20 mouse cellular contexts compared by ENCODE assay signal in genomic region chr8:79993507-79993906, GRCm38 (mm10).
"Had no signal": no experiment of that assay in that cellular context is flagged by ENCODE, and none has a peak within 500 bp of the region (broad histone marks: within the 10 kb centered on the region; RNA-seq: fewer than 3 reads in every experiment).

No protein-coding gene starts in this region.

- H3K36me3 ChIP-seq: limb, embryonic 12.5 days; limb, embryonic 15.5 days; midbrain, embryonic 12.5 days; midbrain, embryonic 15.5 days; neural tube, embryonic 12.5 days; neural tube, embryonic 15.5 days; stomach, embryonic 15.5 days had no signal

- H3K4me2 ChIP-seq: limb, embryonic 12.5 days; limb, embryonic 15.5 days; liver, embryonic 11.5 days; midbrain, embryonic 12.5 days; midbrain, embryonic 15.5 days; neural tube, embryonic 12.5 days; neural tube, embryonic 15.5 days; stomach, embryonic 15.5 days had no signal

- ATAC-seq: intestine, postnatal 0 days; liver, postnatal 0 days; midbrain, embryonic 15.5 days had no signal

- H3K27me3 ChIP-seq: limb, embryonic 12.5 days; limb, embryonic 15.5 days; midbrain, embryonic 12.5 days; midbrain, embryonic 15.5 days; neural tube, embryonic 12.5 days; neural tube, embryonic 15.5 days; stomach, embryonic 15.5 days had no signal

- H3K9me3 ChIP-seq: limb, embryonic 12.5 days; limb, embryonic 15.5 days; midbrain, embryonic 12.5 days; midbrain, embryonic 15.5 days; neural tube, embryonic 12.5 days; neural tube, embryonic 15.5 days; stomach, embryonic 15.5 days had no signal

- H3K4me1 ChIP-seq: midbrain, embryonic 12.5 days; midbrain, embryonic 15.5 days; neural tube, embryonic 12.5 days; neural tube, embryonic 15.5 days; stomach, embryonic 15.5 days had no signal

- H3K9ac ChIP-seq: limb, embryonic 12.5 days; limb, embryonic 15.5 days; liver, embryonic 14.5 days; liver, postnatal 0 days; midbrain, embryonic 12.5 days; midbrain, embryonic 15.5 days; neural tube, embryonic 12.5 days; neural tube, embryonic 15.5 days; stomach, embryonic 15.5 days had no signal

- DNase-seq: kidney, adult 2 months; kidney, postnatal 25 days; left cerebral cortex, postnatal 4 days; liver, postnatal 0 days; right cerebral cortex, adult 18-20 months; right cerebral cortex, postnatal 14 days; right cerebral cortex, postnatal 4 days; spleen, adult 18-20 months; thymus, postnatal 36 days had no signal

- H3K4me3 ChIP-seq: limb, embryonic 12.5 days; limb, embryonic 15.5 days; midbrain, embryonic 12.5 days; midbrain, embryonic 15.5 days; neural tube, embryonic 12.5 days; neural tube, embryonic 15.5 days; stomach, embryonic 15.5 days had no signal

- H3K27ac ChIP-seq: kidney, postnatal 0 days; limb, embryonic 12.5 days; limb, embryonic 15.5 days; liver, embryonic 14.5 days; midbrain, embryonic 12.5 days; midbrain, embryonic 15.5 days; neural tube, embryonic 12.5 days; neural tube, embryonic 15.5 days; stomach, embryonic 15.5 days had no signal
